Mouse (Mus musculus): ENCODE measurements around the gene Cfap58.

Gene Cfap58

GRCm38 (mm10) chr19:47918016-47918415, 19.5 kb upstream of the Cfap58 start:
- no peak for DNase-seq

GRCm38 (mm10) chr19:47918455-47919101, 18.9 kb upstream of the Cfap58 start:
- no peak for DNase-seq

GRCm38 (mm10) chr19:47919126-47919965, 18.1 kb upstream of the Cfap58 start, which contains the start of the genes Cfap43 and Itprip:
Cfap43 (minus strand) TSS chr19:47919287.
Itprip (minus strand) TSS chr19:47919299.
- DNase-seq: peak; percentile 82

- peak; percentile 56 for DNase-seq
These were observed 17.5 kb upstream of the Cfap58 start for GRCm38 (mm10) chr19:47919966-47920375.

- peak; percentile 71 for DNase-seq
These were observed 11.7 kb upstream of the Cfap58 start for GRCm38 (mm10) chr19:47925819-47926218.

- no peak for DNase-seq
These were observed 10.4 kb upstream of the Cfap58 start for GRCm38 (mm10) chr19:47927032-47927431.

GRCm38 (mm10) chr19:47929043-47929442, 8.4 kb upstream of the Cfap58 start:
- DNase-seq: no peak

- peak; percentile 60 for DNase-seq
These were observed 5.4 kb upstream of the Cfap58 start for GRCm38 (mm10) chr19:47931982-47932638.

GRCm38 (mm10) chr19:47934146-47934545, 3.3 kb upstream of the Cfap58 start:
- no peak for DNase-seq

- DNase-seq: no peak
These were observed 2.7 kb upstream of the Cfap58 start for GRCm38 (mm10) chr19:47934636-47935238.

- no peak for DNase-seq
These were observed 1.9 kb upstream of the Cfap58 start for GRCm38 (mm10) chr19:47935530-47935929.

GRCm38 (mm10) chr19:47936490-47936889, 985 bp upstream of the Cfap58 start:
- no peak for DNase-seq

- DNase-seq: no peak
These were observed 537 bp upstream of the Cfap58 start for GRCm38 (mm10) chr19:47936938-47937337.

- no peak for DNase-seq
These were observed 1.9 kb downstream of the Cfap58 start for GRCm38 (mm10) chr19:47939361-47939760.

GRCm38 (mm10) chr19:47946821-47947465, 9.5 kb downstream of the Cfap58 start:
- no peak for DNase-seq

- no peak for DNase-seq
These were observed 13.5 kb downstream of the Cfap58 start for GRCm38 (mm10) chr19:47950946-47951345.

- DNase-seq: no peak
These were observed 15.7 kb downstream of the Cfap58 start for GRCm38 (mm10) chr19:47953169-47953568.

GRCm38 (mm10) chr19:47958181-47958580, 20.7 kb downstream of the Cfap58 start:
- no peak for DNase-seq

- no peak for DNase-seq
These were observed 31.7 kb downstream of the Cfap58 start for GRCm38 (mm10) chr19:47968993-47969659.

GRCm38 (mm10) chr19:47971066-47971465, 33.6 kb downstream of the Cfap58 start:
- DNase-seq: peak; percentile 48

- no peak for DNase-seq
These were observed 40.7 kb downstream of the Cfap58 start for GRCm38 (mm10) chr19:47978109-47978701.

GRCm38 (mm10) chr19:47979446-47979845, 42.0 kb downstream of the Cfap58 start:
- DNase-seq: no peak
